Mouse (Mus musculus) layer of hippocampus, adult 6 months (tissue): ENCODE data around the gene Nme2. TPM values are rescaled to one million over a fixed set of nuclear protein-coding genes. Genes with fewer than 3 reads are reported as not detected.

Source experiments
- long read RNA-seq, 2 experiments: library from polyadenylated mRNA; unstranded; transcript quantifications; one replicate each; pipeline ENCODE4 v2.0.0; 2019 to 2020
- polyA plus RNA-seq: library from polyadenylated mRNA; unstranded; fragments of <200 nt; fragmentation: Nextera tagmentation; gene quantifications from 2 replicates; pipeline ENCODE4 v1.2.3, GENCODE M21; 2021

The Nme2 gene
- polyA plus RNA-seq: 272 and 316 TPM in 2 replicates
- long read RNA-seq, experiment 1, transcript Nme2-201 (5 exons, 1,012 nt): major isoform, 263 of 343 reads
- long read RNA-seq, experiment 1, transcript Nme2-202 (4 exons, 734 nt): minor isoform, 79 of 343 reads
- long read RNA-seq, experiment 1, partial matches to known transcripts: 0 of 343 reads
- long read RNA-seq, experiment 1, other reads (novel, unspliced or antisense): 1 of 343 reads
- long read RNA-seq, experiment 2, transcript Nme2-201 (5 exons, 1,012 nt): major isoform, 18 of 28 reads
- long read RNA-seq, experiment 2, transcript Nme2-202 (4 exons, 734 nt): minor isoform, 10 of 28 reads
- long read RNA-seq, experiment 2, partial matches to known transcripts: 0 of 28 reads
- long read RNA-seq, experiment 2, other reads (novel, unspliced or antisense): 0 of 28 reads

DNA sequence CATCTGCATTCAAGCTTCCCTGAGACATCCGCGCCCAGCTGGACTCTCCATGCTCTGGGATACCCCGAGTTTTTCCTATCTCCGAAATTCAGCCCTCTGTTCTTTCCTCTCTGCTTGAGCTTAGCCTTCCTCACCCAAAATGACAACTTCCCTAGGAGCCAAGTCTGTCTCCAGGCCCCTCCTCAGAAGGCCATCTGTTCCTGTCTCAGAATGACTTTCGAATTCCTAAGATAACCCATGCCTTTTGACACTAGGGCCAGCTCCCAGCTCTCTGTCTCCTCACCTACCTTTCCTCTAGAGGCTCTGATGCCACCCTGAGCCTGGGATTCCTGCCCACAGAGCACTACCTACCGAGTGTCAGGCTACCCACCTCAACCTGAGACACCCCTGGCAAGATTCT, at the start of gene Nme2:
Gene Nme2, minus strand, starts transcription at position 101 of the 400 bp plus-strand sequence.

GRCm38 (mm10) chr11:93995720-93996305, 39.8 kb upstream of the Nme2 start, which contains the start of gene Spag9:
Spag9 (plus strand) TSS chr11:93996091.

GRCm38 (mm10) chr11:93968005-93968847, 12.2 kb upstream of the Nme2 start, which contains the start of the genes Gm20390 and Nme1:
Gm20390 (minus strand) TSS chr11:93968293.
Nme1 (minus strand) TSS chr11:93968521.

Other genes starting within 250 kb of the Nme2 start
- gene Utp18, start 70.5 kb downstream of the Nme2 start, polyA plus RNA-seq: 15.0 and 16.3 TPM in 2 replicates
- gene Mbtd1, start 70.4 kb downstream of the Nme2 start, polyA plus RNA-seq: 0.98 and 1.3 TPM in 2 replicates
- gene Gm20390, start 12.0 kb upstream of the Nme2 start, polyA plus RNA-seq: 344 and 378 TPM in 2 replicates
- 229 and 280 TPM in 2 replicates for gene Nme1, start 12.3 kb upstream of the Nme2 start, polyA plus RNA-seq
- gene Spag9, start 39.8 kb upstream of the Nme2 start, polyA plus RNA-seq: 49.3 and 61.8 TPM in 2 replicates